Mouse (Mus musculus) central nervous system, embryonic 18 days (tissue): ENCODE data around the gene Cavin4. TPM values are rescaled to one million over a fixed set of nuclear protein-coding genes. Genes with fewer than 3 reads are reported as not detected.

Experiments
- polyA plus RNA-seq: library from polyadenylated mRNA; depleted of rRNA; stranded (reverse); fragments of >200 nt; gene quantifications from 2 replicates; pipeline ENCODE4 v1.2.3, GENCODE M21; 2012; rRNA removed

Gene Cavin4
- polyA plus RNA-seq, result 2.1 and 3.2 TPM in 2 replicates

DNA sequence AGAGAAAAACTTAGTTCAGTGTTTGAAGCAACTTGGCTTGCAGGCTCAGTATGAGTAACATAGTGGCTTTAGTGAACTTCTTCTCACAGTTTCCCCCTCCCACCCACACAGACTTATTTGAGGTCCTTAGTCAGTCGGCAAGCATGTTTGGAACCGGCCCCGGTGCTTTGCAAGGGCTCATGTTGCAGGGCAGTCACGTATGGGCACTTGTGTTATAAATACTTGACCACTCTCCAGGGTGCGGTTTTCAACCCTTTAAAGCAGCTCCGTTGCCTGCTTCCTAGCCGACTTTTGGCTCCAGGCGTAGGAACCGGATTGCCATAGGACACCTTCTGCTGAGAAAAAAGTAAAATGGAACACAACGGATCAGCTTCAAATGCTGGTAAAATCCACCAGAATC lies at the start of gene Cavin4:
Cavin4 (plus strand) TSS at position 244 of the 400 bp plus-strand sequence.

Other genes with a start within 250 kb of the Cavin4 start
- gene Tex10, start 190.1 kb upstream of the Cavin4 start, polyA plus RNA-seq, result 30.4 and 31.4 TPM in 2 replicates
- gene Msantd3, start 123.6 kb upstream of the Cavin4 start, polyA plus RNA-seq, result 44.3 and 45.2 TPM in 2 replicates
- gene Tmeff1, start 78.3 kb upstream of the Cavin4 start, polyA plus RNA-seq, result 299 and 321 TPM in 2 replicates